Mouse (Mus musculus) megakaryocyte-erythroid progenitor cell, adult 5-6 weeks (primary cell): ENCODE measurements around the gene Snx18. TPM values are rescaled to one million over a fixed set of nuclear protein-coding genes. Genes with fewer than 3 reads are reported as not detected.

ENCODE experiments used
- ATAC-seq: replicated peaks from 2 replicates; pipeline ENCODE4 v1.8.0; 2016; ENCODE audit warnings: mild to moderate bottlenecking, inconsistent platforms; ENCODE audit not compliant: severe bottlenecking, poor library complexity, low FRiP score, low TSS enrichment
- total RNA-seq, 2 experiments: library from RNA; stranded (forward) in 1 of 2; stranded (reverse) in 1 of 2; fragments of 200-1000, 215-1000 nt in 1 of 2; fragments of >200 nt in 1 of 2; fragmentation: Nextera tagmentation in 1 of 2; gene quantifications; 2 replicates each; pipeline ENCODE4 v1.2.3; 2014 to 2017

The Snx18 gene
- total RNA-seq, 2 experiments from 2014 or later = 5.3 to 13.2 TPM

GRCm38 (mm10) chr13:113579788-113580399 lies 38.5 kb downstream of the Snx18 start:
- no peak; the same call in 1 of the 2 replicates for ATAC-seq

- ATAC-seq = 0 out of 2 replicates have a peak, but pooled peaks have one; percentile 20
These were observed 44.1 kb downstream of the Snx18 start for GRCm38 (mm10) chr13:113574232-113574631.

- no peak for ATAC-seq
These were observed 45.0 kb downstream of the Snx18 start for GRCm38 (mm10) chr13:113573377-113573776.

- ATAC-seq = no peak
These were observed 46.2 kb downstream of the Snx18 start for GRCm38 (mm10) chr13:113572046-113572686.

- ATAC-seq = no peak
These were observed 48.8 kb downstream of the Snx18 start for GRCm38 (mm10) chr13:113569526-113569925.

GRCm38 (mm10) chr13:113566951-113567350 lies 51.4 kb downstream of the Snx18 start:
- no peak for ATAC-seq

- no peak for ATAC-seq
These were observed 52.0 kb downstream of the Snx18 start for GRCm38 (mm10) chr13:113566411-113566810.

- no peak for ATAC-seq
These were observed 58.7 kb downstream of the Snx18 start for GRCm38 (mm10) chr13:113559646-113560045.

- ATAC-seq = no peak
These were observed 61.8 kb downstream of the Snx18 start for GRCm38 (mm10) chr13:113556538-113556937.

GRCm38 (mm10) chr13:113555226-113555625 lies 63.1 kb downstream of the Snx18 start:
- no peak for ATAC-seq

GRCm38 (mm10) chr13:113553603-113554230 lies 64.6 kb downstream of the Snx18 start:
- no peak for ATAC-seq

- no peak for ATAC-seq
These were observed 66.0 kb downstream of the Snx18 start for GRCm38 (mm10) chr13:113552341-113552740.

- ATAC-seq = no peak
These were observed 67.3 kb downstream of the Snx18 start for GRCm38 (mm10) chr13:113550866-113551565.

- ATAC-seq = no peak
These were observed 69.3 kb downstream of the Snx18 start for GRCm38 (mm10) chr13:113549021-113549420.

- ATAC-seq = no peak
These were observed 70.4 kb downstream of the Snx18 start for GRCm38 (mm10) chr13:113547807-113548426.

GRCm38 (mm10) chr13:113542374-113542773 lies 76.0 kb downstream of the Snx18 start:
- ATAC-seq = no peak
